In the genomic region with DNA sequence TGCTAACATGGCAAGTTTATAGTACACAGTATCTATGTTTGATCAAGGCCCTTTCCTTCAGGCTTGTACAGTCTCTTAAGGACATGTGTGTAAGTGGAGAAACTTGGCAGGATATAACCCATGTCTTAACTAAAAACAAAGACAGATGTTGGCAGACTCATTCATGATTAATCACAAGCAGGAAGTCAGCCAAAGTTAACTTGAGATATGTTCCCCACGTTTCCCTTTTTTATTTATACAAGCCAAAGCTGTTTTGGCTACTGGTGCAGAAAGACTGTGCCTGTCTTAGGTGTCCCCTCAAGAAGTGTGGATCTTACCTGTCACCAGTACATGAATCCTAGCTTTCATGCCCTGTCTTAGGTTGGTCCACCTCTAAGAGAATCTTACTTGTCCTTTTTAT, we compare ENCODE assay signal across 22 mouse cellular contexts. TPM values are rescaled to one million over a fixed set of nuclear protein-coding genes. Genes with fewer than 3 reads are reported as not detected.
"Had no signal": no experiment of that assay in that cellular context is flagged by ENCODE, and none has a peak within 500 bp of the region (broad histone marks: within the 10 kb centered on the region; RNA-seq: fewer than 3 reads in every experiment).

No protein-coding gene starts in this region.

- DNase-seq: kidney, adult 2 months; kidney, postnatal 10 days; kidney, postnatal 4 days; left cerebral cortex, postnatal 4 days; liver, embryonic 13.5 days; lung, postnatal 14 days; retina, postnatal 1 day; right cerebral cortex, postnatal 25 days; spleen, adult 18-20 months; thymus, postnatal 36 days had no signal

- ATAC-seq: midbrain, embryonic 13.5 days; midbrain, embryonic 16.5 days had no signal

- H3K27me3 ChIP-seq: limb, embryonic 13.5 days; liver, embryonic 13.5 days; lung, embryonic 15.5 days; midbrain, embryonic 13.5 days; neural tube, embryonic 13.5 days; stomach, embryonic 15.5 days had no signal

- H3K27ac ChIP-seq: limb, embryonic 13.5 days; liver, embryonic 13.5 days; lung, embryonic 15.5 days; macrophage; midbrain, embryonic 10.5 days; midbrain, embryonic 13.5 days; neural tube, embryonic 13.5 days; stomach, embryonic 15.5 days had no signal

- H3K4me3 ChIP-seq: limb, embryonic 13.5 days; liver, embryonic 13.5 days; lung, embryonic 15.5 days; midbrain, embryonic 10.5 days; midbrain, embryonic 13.5 days; myocyte; neural tube, embryonic 13.5 days; stomach, embryonic 15.5 days had no signal

- H3K36me3 ChIP-seq: limb, embryonic 13.5 days; liver, embryonic 13.5 days; lung, embryonic 15.5 days; midbrain, embryonic 10.5 days; midbrain, embryonic 13.5 days; neural tube, embryonic 13.5 days; stomach, embryonic 15.5 days had no signal

- H3K9me3 ChIP-seq: liver, embryonic 13.5 days; lung, embryonic 15.5 days; midbrain, embryonic 10.5 days; midbrain, embryonic 13.5 days; neural tube, embryonic 13.5 days; stomach, embryonic 15.5 days had no signal

- H3K4me2 ChIP-seq: limb, embryonic 13.5 days; liver, embryonic 13.5 days; lung, embryonic 15.5 days; midbrain, embryonic 13.5 days; neural tube, embryonic 13.5 days; stomach, embryonic 15.5 days had no signal

- H3K9ac ChIP-seq: limb, embryonic 13.5 days; liver, embryonic 13.5 days; lung, embryonic 15.5 days; midbrain, embryonic 13.5 days; neural tube, embryonic 13.5 days; stomach, embryonic 15.5 days had no signal

- H3K4me1 ChIP-seq: limb, embryonic 13.5 days; liver, embryonic 13.5 days; lung, embryonic 15.5 days; midbrain, embryonic 10.5 days; midbrain, embryonic 13.5 days; neural tube, embryonic 13.5 days; stomach, embryonic 15.5 days had no signal

RNA-seq across cellular contexts. Expression of gene Sh3gl3, which starts 35.4 kb away (rescaled TPM):
- total RNA-seq: liver, adult 2 months; monocyte, adult 5-6 weeks; neutrophil, adult 5-6 weeks had no signal
- polyA plus RNA-seq: liver, adult 2 months; macrophage had no signal
